Mouse (Mus musculus) C2C12 (cell line): ENCODE measurements around the gene Adamts14. TPM values are rescaled to one million over a fixed set of nuclear protein-coding genes. Genes with fewer than 3 reads are reported as not detected.

ENCODE experiments used
- H3K27me3 ChIP-seq: one replicate; pipeline ENCODE4 v1.6.1; 2011; ENCODE audit not compliant: control insufficient read depth, insufficient read depth, insufficient read length
- H3K36me3 ChIP-seq: one replicate; pipeline ENCODE4 v1.6.1; 2011; ENCODE audit not compliant: control insufficient read depth, insufficient read depth
- H3K4me3 ChIP-seq: one replicate; pipeline ENCODE4 v1.5.1; 2011; ENCODE audit warnings: mild to moderate bottlenecking, control low read depth; ENCODE audit not compliant: poor library complexity, insufficient read depth, severe bottlenecking
- H3K79me2 ChIP-seq: one replicate; pipeline ENCODE4 v1.6.1; 2011; ENCODE audit not compliant: control insufficient read depth, insufficient read depth
- H3K79me3 ChIP-seq: one replicate; pipeline ENCODE4 v1.6.1; 2011; ENCODE audit warnings: low read depth, control low read depth
- H3ac ChIP-seq: one replicate; pipeline ENCODE3; 2011; ENCODE audit warnings: low read depth; ENCODE audit not compliant: control insufficient read depth, insufficient read length
- CEBPB ChIP-seq: IDR thresholded peaks from one replicate; pipeline ENCODE4 v1.6.1; 2011; ENCODE audit warnings: low read depth, mild to moderate bottlenecking, control low read depth, moderate library complexity
- CTCF ChIP-seq: IDR thresholded peaks from one replicate; pipeline ENCODE4 v1.5.1; 2011; ENCODE audit not compliant: control insufficient read depth, insufficient read depth, insufficient read length
- FOSL1 ChIP-seq: IDR thresholded peaks from one replicate; pipeline ENCODE4 v1.8.0; 2011; ENCODE audit warnings: mild to moderate bottlenecking, low read length; ENCODE audit not compliant: poor library complexity, insufficient read depth, severe bottlenecking
- MAX ChIP-seq: IDR thresholded peaks from one replicate; pipeline ENCODE4 v1.6.1; 2011; ENCODE audit warnings: mild to moderate bottlenecking, control low read depth
- MYOD1 ChIP-seq: IDR thresholded peaks from one replicate; pipeline ENCODE4 v1.6.1; 2011; ENCODE audit warnings: low read depth; ENCODE audit not compliant: control insufficient read depth, insufficient read length
- MYOG ChIP-seq: IDR thresholded peaks from one replicate; pipeline ENCODE4 v1.6.1; 2011; ENCODE audit not compliant: control insufficient read depth, insufficient read length; ENCODE audit errors: extremely low read depth
- USF1 ChIP-seq: IDR thresholded peaks from one replicate; pipeline ENCODE4 v1.6.1; 2011; ENCODE audit warnings: low read depth, mild to moderate bottlenecking, control low read depth, moderate library complexity
- polyA plus RNA-seq: library from polyadenylated mRNA; unstranded; fragments of >200 nt; fragmentation: generic; extraction: Trizol; gene quantifications from one replicate; pipeline ENCODE4 v1.2.1, GENCODE M21; 2012; ENCODE audit warnings: missing spikeins

Adamts14 gene
- polyA plus RNA-seq, 1 experiment, result 7.0 TPM

DNA sequence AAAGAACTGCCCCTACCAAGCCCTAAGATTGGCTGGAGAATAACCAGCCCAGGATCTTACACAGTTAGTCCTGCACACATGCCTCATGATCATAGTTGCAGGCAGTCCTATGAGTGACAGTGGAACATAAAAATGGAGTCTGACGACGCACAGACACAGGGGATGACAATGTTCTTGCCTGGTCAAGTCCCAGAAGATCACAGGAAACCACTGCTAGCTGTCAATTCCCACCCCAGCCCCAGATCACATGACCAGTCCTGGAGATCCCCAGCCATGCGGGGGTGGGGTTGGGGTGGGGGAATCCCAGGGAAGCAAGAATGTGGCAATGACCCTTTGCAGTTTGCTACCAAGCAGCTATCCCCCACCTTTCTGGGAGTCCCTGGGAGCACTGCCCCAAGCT lies 69.3 kb downstream of the Adamts14 start:
- H3K79me2 ChIP-seq, result no peaks in the 10 kb centered on the region
- TF ChIP-seq MAX (no peak), USF1 (no peak), MYOD1 (no peak)
- no peak overlapping the region for H3K4me3 ChIP-seq
- no peaks in the 10 kb centered on the region for H3K36me3 ChIP-seq
- H3K27me3 ChIP-seq, result no peaks in the 10 kb centered on the region
- H3K79me3 ChIP-seq, result no peaks in the 10 kb centered on the region
- no peak overlapping the region for H3ac ChIP-seq

DNA sequence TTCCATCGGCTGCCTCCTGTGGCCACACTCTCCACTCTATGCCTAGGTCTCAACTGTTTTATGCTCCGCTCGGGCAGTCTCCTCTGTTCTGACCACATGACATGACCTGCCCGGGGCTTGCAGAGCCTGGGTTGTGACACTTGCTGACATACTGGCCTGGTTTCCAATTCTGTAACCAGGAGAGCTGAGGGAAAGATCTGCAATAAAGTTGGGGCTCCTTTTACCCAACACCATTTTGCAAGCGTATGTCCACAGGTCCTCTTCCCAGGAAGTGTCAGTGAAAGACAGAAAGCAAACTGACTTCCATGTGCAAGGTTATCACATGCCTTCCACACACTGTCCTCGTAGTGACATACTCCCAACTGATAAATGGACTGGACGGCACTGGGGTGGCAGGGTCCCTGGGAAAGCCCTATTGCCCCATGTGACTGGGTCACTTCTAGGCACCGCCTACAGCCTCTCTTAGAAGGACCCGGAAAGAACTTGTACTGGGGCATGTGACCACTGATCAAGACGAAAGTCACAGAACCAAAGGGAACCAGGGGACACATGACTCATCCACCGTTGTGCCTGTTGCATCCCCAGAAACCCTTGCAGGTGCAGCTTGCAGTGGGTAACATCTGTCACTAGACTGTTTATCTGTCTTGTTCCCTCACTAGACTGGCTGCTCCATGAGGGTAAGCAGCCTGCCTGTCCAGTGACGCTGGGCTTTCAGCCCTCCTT lies 71.5 kb downstream of the Adamts14 start:
- no peak for TF ChIP-seq MYOD1
- TF ChIP-seq CEBPB, result no peak
- no peak for TF ChIP-seq CTCF
- no peak for TF ChIP-seq MAX
- no peak for TF ChIP-seq FOSL1
- TF ChIP-seq USF1, result no peak
- TF ChIP-seq MYOG, result no peak
- no peaks in the 10 kb centered on the region for H3K79me2 ChIP-seq
- no peak overlapping the region for H3ac ChIP-seq
- no peak overlapping the region for H3K4me3 ChIP-seq
- H3K27me3 ChIP-seq, result no peaks in the 10 kb centered on the region
- no peaks in the 10 kb centered on the region for H3K36me3 ChIP-seq
- H3K79me3 ChIP-seq, result no peaks in the 10 kb centered on the region

DNA sequence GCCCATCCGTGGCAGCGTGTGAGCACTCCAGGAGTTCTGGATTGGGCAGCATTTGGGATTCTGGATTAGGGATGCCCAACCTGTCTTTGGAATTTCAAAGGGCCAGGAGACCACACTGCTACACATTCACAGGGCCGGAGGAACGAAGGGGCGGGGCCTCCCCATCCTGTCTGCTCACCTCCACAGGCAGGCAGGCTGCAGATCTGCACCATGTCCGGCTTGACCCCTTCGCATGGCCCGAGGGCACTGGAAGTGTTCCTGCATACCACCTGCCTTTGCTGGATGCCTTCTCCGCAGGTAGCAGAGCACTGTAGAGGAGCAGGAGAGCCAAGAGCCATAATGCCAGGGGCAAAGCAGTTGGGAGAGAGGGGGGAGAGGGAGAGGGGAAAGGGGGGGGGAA lies 72.2 kb downstream of the Adamts14 start:
- Histone ChIP-seq H3K79me2 (no peaks in the 10 kb centered on the region), H3K27me3 (no peaks in the 10 kb centered on the region), H3K4me3 (no peak overlapping the region), H3K36me3 (no peaks in the 10 kb centered on the region), H3ac (no peak overlapping the region), H3K79me3 (no peaks in the 10 kb centered on the region)
- no peak for TF ChIP-seq FOSL1
- no peak for TF ChIP-seq CEBPB
- TF ChIP-seq CTCF, result no peak
- no peak for TF ChIP-seq USF1
- no peak for TF ChIP-seq MYOD1
- no peak for TF ChIP-seq MYOG
- no peak for TF ChIP-seq MAX

DNA sequence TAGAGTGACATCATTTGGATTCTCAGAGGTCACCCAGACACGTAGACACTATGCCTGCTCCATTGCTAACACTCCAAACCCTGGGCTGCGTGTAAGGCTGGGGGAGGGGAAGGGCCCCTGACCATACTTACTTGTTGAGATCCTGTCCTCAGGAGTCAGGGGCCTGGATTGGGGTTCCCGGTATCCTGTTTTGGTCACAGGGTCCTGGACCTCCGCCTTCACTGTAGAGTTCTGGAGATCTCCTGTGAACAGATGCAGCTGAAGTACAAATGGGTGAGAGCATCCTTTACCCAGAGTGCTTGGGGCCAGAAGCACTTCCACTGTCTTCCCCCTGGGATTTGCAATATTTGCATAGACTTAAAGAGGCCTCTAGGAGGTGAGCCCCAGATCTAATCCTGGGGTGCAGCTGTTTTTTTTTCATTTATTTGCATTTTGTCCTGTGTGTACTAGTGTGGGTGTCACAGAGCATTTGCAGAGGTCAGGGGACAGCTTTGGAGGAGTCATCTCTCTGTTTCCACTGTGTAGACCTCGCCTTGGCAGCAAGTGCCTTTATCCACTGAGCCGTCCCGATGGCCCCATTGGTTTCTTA lies 72.9 kb downstream of the Adamts14 start:
- Histone ChIP-seq H3ac (no peak overlapping the region), H3K79me3 (no peaks in the 10 kb centered on the region), H3K79me2 (no peaks in the 10 kb centered on the region), H3K4me3 (no peak overlapping the region), H3K36me3 (no peaks in the 10 kb centered on the region), H3K27me3 (no peaks in the 10 kb centered on the region)
- TF ChIP-seq CEBPB, result no peak
- no peak for TF ChIP-seq MYOD1
- TF ChIP-seq CTCF, result no peak
- TF ChIP-seq FOSL1, result no peak
- no peak for TF ChIP-seq MAX
- TF ChIP-seq MYOG, result no peak
- TF ChIP-seq USF1, result no peak

DNA sequence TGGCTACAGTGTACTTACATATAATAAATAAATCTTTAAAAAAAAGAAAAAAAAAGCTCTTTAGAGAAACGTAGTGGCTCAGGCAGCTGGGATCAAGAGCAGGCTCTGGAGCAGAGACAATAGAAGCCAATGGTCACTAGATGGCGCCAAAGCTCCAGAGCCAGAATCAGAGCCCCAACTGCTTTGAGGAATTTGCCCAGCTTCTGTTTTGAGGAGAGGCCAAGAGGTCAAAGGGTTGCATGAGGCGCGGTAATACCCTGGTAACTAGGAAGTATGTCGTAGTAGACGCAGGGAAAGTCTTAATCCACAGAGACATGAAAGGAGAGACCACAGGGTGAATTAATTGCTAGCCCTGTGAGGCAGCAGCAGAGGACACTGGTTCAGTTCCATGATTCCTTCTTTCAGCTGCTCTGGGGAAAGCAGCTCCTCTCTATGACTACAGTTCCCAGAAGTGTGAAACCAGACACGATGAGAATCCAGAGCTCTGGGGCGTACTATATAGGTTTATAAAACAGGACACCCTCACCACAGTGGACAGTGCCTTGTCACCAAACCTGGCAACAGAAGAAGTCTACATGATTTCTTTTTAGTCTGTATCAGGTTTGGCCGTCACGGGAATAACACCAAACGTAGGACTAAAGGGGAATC lies 73.5 kb downstream of the Adamts14 start:
- no peaks in the 10 kb centered on the region for H3K79me2 ChIP-seq
- TF ChIP-seq CTCF (peak; percentile 75), CEBPB (no peak), USF1 (no peak), MYOD1 (no peak)
- H3K4me3 ChIP-seq, result no peak overlapping the region
- no peak overlapping the region for H3ac ChIP-seq
- H3K36me3 ChIP-seq, result no peaks in the 10 kb centered on the region
- H3K27me3 ChIP-seq, result no peaks in the 10 kb centered on the region
- no peaks in the 10 kb centered on the region for H3K79me3 ChIP-seq

DNA sequence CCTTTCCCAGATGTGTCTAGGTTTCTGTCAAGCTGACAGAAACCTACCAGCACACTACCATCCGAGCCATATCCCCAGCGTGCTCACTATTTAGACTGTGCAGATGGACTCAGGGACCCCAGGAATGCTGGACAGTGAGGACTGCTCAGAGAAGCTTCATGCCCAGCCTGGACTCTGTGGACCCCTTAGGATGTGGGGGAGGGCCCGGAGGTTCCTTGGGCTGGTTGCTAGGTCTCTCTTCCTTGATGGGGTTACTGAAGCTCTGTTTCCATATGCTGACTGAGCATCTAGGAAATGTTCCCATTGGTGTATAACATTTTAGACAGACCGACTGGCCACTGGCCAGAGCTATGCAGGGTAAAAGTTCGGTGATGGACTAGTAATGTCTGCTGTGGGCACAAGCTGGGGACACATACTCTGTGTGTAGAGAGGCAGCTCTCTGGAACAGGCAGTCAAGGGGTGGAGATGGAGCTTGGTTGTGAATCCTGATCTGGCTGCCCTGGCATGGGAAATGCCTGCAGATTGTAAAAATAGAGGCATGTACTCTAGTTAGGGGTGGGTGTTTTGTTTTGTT lies 77.4 kb downstream of the Adamts14 start:
- H3K79me3 ChIP-seq, result no peaks in the 10 kb centered on the region
- H3K36me3 ChIP-seq, result no peaks in the 10 kb centered on the region
- no peak overlapping the region for H3ac ChIP-seq
- no peak for TF ChIP-seq FOSL1
- no peak for TF ChIP-seq USF1
- TF ChIP-seq CTCF, result no peak
- no peak for TF ChIP-seq MAX
- no peak for TF ChIP-seq MYOG
- TF ChIP-seq CEBPB, result no peak
- no peak for TF ChIP-seq MYOD1
- H3K79me2 ChIP-seq, result no peaks in the 10 kb centered on the region
- no peaks in the 10 kb centered on the region for H3K27me3 ChIP-seq
- H3K4me3 ChIP-seq, result no peak overlapping the region
